Mouse (Mus musculus): ENCODE data around the gene Tes.

GRCm38 (mm10) chr6:17071899-17072298, 7.0 kb downstream of the Tes start:
- TF ChIP-seq POLR2A (IDR thresholded peaks at IDR 0.05; ENCODE audit: control insufficient read depth, extremely low read depth, insufficient read depth, low read length, poor library complexity) (no peak), CTCF (IDR thresholded peaks at IDR 0.05; ENCODE audit: borderline replicate concordance, control insufficient read depth, extremely low read depth, insufficient read depth, low read length, poor library complexity) (no peak)

All from thymus, adult 2 months (tissue).